Mouse (Mus musculus): ENCODE results near the gene Csf2ra. TPM values are rescaled to one million over a fixed set of nuclear protein-coding genes. Genes with fewer than 3 reads are reported as not detected.

Gene Csf2ra
- 187 and 220 TPM in 2 replicates for polyA plus RNA-seq (2012; rRNA removed; ENCODE audit: low replicate concordance)

DNA sequence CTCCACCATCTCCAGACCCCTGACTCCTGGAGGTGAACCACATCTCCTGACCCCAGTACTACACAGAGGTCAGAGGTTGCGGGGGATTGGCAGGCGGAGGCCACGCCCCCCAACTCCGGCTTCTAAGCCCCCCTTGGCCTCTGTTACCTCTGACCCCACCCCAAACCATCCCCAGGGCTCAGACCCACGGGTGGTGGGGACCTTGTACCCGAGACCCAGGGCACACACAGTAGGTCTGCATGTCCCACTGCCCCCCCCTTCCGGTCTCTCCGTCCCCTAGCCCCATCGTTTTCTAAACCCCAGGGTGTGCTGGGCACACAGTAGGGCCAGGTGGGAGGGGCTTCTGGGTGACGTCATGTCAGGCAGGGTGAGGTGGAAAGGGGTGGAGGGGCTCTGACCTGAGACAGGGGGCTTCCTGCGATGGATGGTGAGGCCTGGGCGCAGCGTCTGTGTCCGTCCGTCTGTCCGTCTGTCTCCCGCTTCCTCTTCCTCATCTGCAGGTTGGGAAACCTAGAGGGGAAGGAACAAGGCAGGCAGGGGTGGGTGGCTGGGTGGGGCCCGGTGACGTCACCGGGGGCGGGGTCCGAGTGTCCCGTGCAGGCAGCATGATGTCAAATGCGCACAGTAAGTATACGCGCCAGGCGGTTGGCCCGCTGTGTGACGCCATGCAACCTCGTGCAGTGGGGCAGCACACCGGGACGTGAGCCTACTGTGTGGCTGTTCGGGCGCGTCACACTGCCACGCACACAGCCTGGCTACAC lies at the start of gene Csf2ra:
Gene Csf2ra, minus strand, starts transcription at position 489 of the 761 bp plus-strand sequence.

DNA sequence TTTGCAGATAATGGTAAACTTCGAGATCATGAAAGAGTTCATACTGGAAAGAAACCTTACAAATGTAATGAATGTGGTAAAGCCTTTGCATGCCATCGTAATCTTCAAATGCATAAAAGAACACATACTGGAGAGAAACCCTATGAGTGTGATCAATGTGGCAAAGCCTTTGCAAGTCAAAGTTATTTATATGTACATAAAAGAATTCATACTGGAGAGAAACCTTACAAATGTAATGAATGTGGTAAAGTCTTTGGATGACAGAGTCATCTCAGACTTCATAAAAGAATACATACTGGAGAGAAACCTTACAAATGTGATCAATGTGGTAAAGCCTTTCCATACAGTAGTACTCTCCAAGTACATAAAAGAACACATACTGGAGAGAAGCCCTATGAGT lies 44.6 kb downstream of the Csf2ra start, which contains the start of gene Gm6020:
Gene Gm6020, plus strand, starts transcription at position 301 of the 400 bp plus-strand sequence.

DNA sequence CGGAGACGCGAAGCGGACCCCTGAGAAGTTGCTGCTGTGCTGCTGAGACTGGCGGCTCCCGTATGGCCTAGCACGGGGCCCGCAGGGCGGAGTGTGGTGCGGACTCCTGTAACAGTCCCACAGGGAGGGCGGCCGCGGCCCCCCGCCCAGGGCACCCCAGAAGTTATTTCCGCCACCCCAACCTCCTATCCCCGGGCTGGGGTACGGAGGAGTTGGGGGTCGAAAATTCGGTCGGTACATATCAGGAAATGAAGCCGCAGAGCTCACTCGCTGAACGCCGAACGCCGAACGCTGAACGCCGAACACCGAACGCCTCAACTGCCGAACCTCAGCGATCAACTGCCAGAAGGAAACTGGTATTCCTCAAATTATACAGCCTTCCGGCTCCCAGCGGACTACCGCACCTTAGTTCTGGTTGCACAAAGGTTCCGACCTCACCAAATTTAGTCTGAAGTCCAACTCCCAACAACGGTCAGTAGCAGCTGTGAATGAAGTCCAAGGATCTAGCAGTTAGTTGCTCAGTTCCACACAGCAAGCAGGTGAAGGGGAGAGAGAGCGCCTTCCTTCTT lies 52.4 kb downstream of the Csf2ra start, which contains the start of gene Gm7102:
Gene Gm7102, minus strand, starts transcription at position 554 of the 569 bp plus-strand sequence.

Other genes with a start within 250 kb of the Csf2ra start
- 10.3 and 16.8 TPM in 2 replicates for gene Zfp950, start 87.6 kb downstream of the Csf2ra start, polyA plus RNA-seq (2012; rRNA removed; ENCODE audit: low replicate concordance)
- 0.08 TPM in 1 of 2 replicates, not detected in the other for gene Gm7102, start 52.1 kb downstream of the Csf2ra start, polyA plus RNA-seq (2012; rRNA removed; ENCODE audit: low replicate concordance)
- not detected in 2 replicates for gene Gm6020, start 44.5 kb downstream of the Csf2ra start, polyA plus RNA-seq (2012; rRNA removed; ENCODE audit: low replicate concordance)
- gene Gm21060, start 68.6 kb upstream of the Csf2ra start, polyA plus RNA-seq (2012; rRNA removed; ENCODE audit: low replicate concordance): not detected in 2 replicates

Data from subcutaneous adipose tissue, adult 2 months (tissue).